23 mouse cellular contexts compared by ENCODE assay signal in the genomic region with DNA sequence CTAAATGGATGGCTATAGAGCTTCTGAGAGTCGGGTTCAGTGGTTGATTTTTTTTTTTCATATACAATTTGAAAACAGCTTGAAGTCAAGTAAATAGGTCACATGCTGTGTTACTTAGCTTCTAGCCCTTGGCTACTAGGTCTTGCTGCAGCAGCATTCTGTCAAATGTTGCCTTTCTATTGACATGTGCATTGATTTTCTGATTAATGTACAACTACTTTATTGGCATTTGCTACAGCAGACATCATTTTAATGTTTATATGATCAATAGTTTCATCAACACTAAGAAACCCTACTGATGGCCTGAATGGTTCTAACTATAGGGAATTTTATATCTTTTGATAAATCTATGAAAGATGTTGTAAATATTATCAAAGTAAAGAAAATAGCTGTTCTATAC.
DNase-seq lines count a peak whose midpoint lies in the region; ATAC-seq and TF ChIP-seq lines count a peak whose summit lies in the region.
"Had no signal": no experiment of that assay in that cellular context is flagged by ENCODE, and none has a peak within 500 bp of the region (broad histone marks: within the 10 kb centered on the region; RNA-seq: fewer than 3 reads in every experiment).

No protein-coding gene starts in this region.

- 18% methylated on average over 1 of the region's 1 CpGs for WGBS in liver, adult 2 months
- 50% methylated on average over 1 of the region's 1 CpGs for WGBS in liver, embryonic 16.5 days (ENCODE audit: insufficient replicate concordance)
- WGBS in liver, embryonic 12.5 days (ENCODE audit: insufficient replicate concordance): 63% methylated on average over 1 of the region's 1 CpGs
- 55% methylated on average over 1 of the region's 1 CpGs for WGBS in liver, postnatal 0 days (ENCODE audit: insufficient replicate concordance)
- WGBS in liver, embryonic 11.5 days: 69% methylated on average over 1 of the region's 1 CpGs

- H3K36me3 ChIP-seq in liver, adult 2 months (ENCODE audit: control insufficient read depth, insufficient read depth, low read length): no peaks in the 10 kb centered on the region
- no peaks in the 10 kb centered on the region for H3K36me3 ChIP-seq in liver, embryonic 16.5 days (ENCODE audit: control insufficient read depth, insufficient read depth)
- no peaks in the 10 kb centered on the region for H3K36me3 ChIP-seq in liver, embryonic 12.5 days
- no peaks in the 10 kb centered on the region for H3K36me3 ChIP-seq in liver, postnatal 0 days (replicated peaks; ENCODE audit: insufficient read depth, low read length)
- H3K36me3 ChIP-seq in liver, embryonic 11.5 days (ENCODE audit: control insufficient read depth, insufficient read depth, low read length): no peaks in the 10 kb centered on the region
- H3K36me3 ChIP-seq: G1E had no signal

- H3K79me2 ChIP-seq in liver, adult 2 months (ENCODE audit: control insufficient read depth, insufficient read depth, low read length): no peaks in the 10 kb centered on the region

- H3K9me3 ChIP-seq in liver, embryonic 16.5 days (replicated peaks; ENCODE audit: control insufficient read depth, low read length): no peaks in the 10 kb centered on the region
- H3K9me3 ChIP-seq in liver, embryonic 12.5 days (replicated peaks): no peaks in the 10 kb centered on the region
- H3K9me3 ChIP-seq in liver, postnatal 0 days (ENCODE audit: low read length): no peaks in the 10 kb centered on the region
- H3K9me3 ChIP-seq in liver, embryonic 11.5 days (ENCODE audit: control insufficient read depth, low read length): no peaks in the 10 kb centered on the region
- H3K9me3 ChIP-seq: G1E had no signal

- no peak overlapping the region for H3K4me3 ChIP-seq in liver, adult 2 months (ENCODE audit: insufficient read depth, low read depth, low read length)
- no peak overlapping the region for H3K4me3 ChIP-seq in liver, embryonic 16.5 days (ENCODE audit: low read depth, low read length)
- H3K4me3 ChIP-seq in liver, embryonic 12.5 days: no peak overlapping the region
- no peak overlapping the region for H3K4me3 ChIP-seq in liver, postnatal 0 days (ENCODE audit: low read depth, low read length)
- H3K4me3 ChIP-seq in liver, embryonic 11.5 days (ENCODE audit: low read depth, low read length): no peak overlapping the region

- no peak overlapping the region for H3K4me2 ChIP-seq in liver, embryonic 16.5 days (ENCODE audit: low read depth, low read length)
- H3K4me2 ChIP-seq in liver, embryonic 12.5 days: no peak overlapping the region
- H3K4me2 ChIP-seq in liver, postnatal 0 days (ENCODE audit: low read depth, low read length): 0 out of 2 replicates have a peak overlapping the region, but pooled peaks have one; percentile 9
- H3K4me2 ChIP-seq in liver, embryonic 11.5 days: no peak overlapping the region

- ATAC-seq in liver, embryonic 16.5 days (ENCODE audit: low read depth): peak; percentile 30; the same call in 1 of the 2 replicates
- ATAC-seq in liver, embryonic 12.5 days: no peak
- no peak for ATAC-seq in liver, postnatal 0 days
- ATAC-seq in liver, embryonic 11.5 days (replicated peaks; ENCODE audit: low FRiP score): no peak
- ATAC-seq: activated CD4-positive, CD25-positive, alpha-beta regulatory T cell, adult 4 months; CD4-positive, CD25-positive, alpha-beta regulatory T cell, adult 4 months; Patski had no signal

- DNase-seq in liver, adult 2 months (ENCODE audit: extremely low read depth, low read depth, low spot score): peak; percentile 95
- no peak for DNase-seq in liver
- no peak for DNase-seq in liver, postnatal 0 days
- DNase-seq in liver, embryonic 11.5 days (ENCODE audit: low spot score): no peak
- peak; percentile 11 for DNase-seq in brain, embryonic 14.5 days (ENCODE audit: low read depth)
- no peak for DNase-seq in layer of hippocampus, adult 11-12 months (ENCODE audit: low spot score)
- DNase-seq: adrenal gland, adult 2 months; adrenal gland, adult 8-10 months; adrenal gland, postnatal 10 days; adrenal gland, postnatal 14 days; adrenal gland, postnatal 25 days; adrenal gland, postnatal 36 days; B cell, adult 2 months; cerebellum, adult 11 months; cerebellum, adult 11-12 months; cerebellum, adult 18-20 months had no signal

- no peak for TF ChIP-seq CTCF in liver, adult 2 months (IDR thresholded peaks at IDR 0.05; ENCODE audit: low read depth, low read length)
- TF ChIP-seq CTCF in liver, postnatal 0 days (IDR thresholded peaks at IDR 0.05; ENCODE audit: low read depth): no peak
- no peak for TF ChIP-seq CTCF in brain, embryonic 14.5 days (IDR thresholded peaks at IDR 0.05; ENCODE audit: borderline replicate concordance, extremely low read depth, insufficient read depth, insufficient read length)

- H3K9ac ChIP-seq in liver, adult 2 months (ENCODE audit: low read depth, low read length): no peak overlapping the region
- H3K9ac ChIP-seq in liver, embryonic 16.5 days (ENCODE audit: low read depth, low read length): no peak overlapping the region
- H3K9ac ChIP-seq in liver, embryonic 12.5 days: no peak overlapping the region
- no peak overlapping the region for H3K9ac ChIP-seq in liver, postnatal 0 days (replicated peaks)
- H3K9ac ChIP-seq in liver, embryonic 11.5 days (ENCODE audit: low read depth, low read length): no peak overlapping the region

- peaks cover 3% of the 10 kb centered on the region; the same call in 1 of the 2 replicates for H3K4me1 ChIP-seq in liver, adult 2 months (ENCODE audit: control insufficient read depth, insufficient read depth, low read length)
- H3K4me1 ChIP-seq in liver, embryonic 16.5 days (ENCODE audit: control insufficient read depth, low read depth, low read length): no peaks in the 10 kb centered on the region
- H3K4me1 ChIP-seq in liver, embryonic 12.5 days: no peaks in the 10 kb centered on the region
- no peaks in the 10 kb centered on the region for H3K4me1 ChIP-seq in liver, postnatal 0 days (ENCODE audit: insufficient read depth)
- no peaks in the 10 kb centered on the region for H3K4me1 ChIP-seq in liver, embryonic 11.5 days (replicated peaks; ENCODE audit: control insufficient read depth, insufficient read depth, low read length)

- no peak for TF ChIP-seq EP300 in liver, postnatal 0 days (IDR thresholded peaks at IDR 0.05; ENCODE audit: low read depth)

- H3K27ac ChIP-seq in liver, adult 2 months (replicated peaks; ENCODE audit: insufficient read depth, low read depth, low read length): no peak overlapping the region
- H3K27ac ChIP-seq in liver, embryonic 16.5 days (ENCODE audit: low read length): no peak overlapping the region
- no peak overlapping the region for H3K27ac ChIP-seq in liver, embryonic 12.5 days
- H3K27ac ChIP-seq in liver, postnatal 0 days (ENCODE audit: low read depth): no peak overlapping the region
- no peak overlapping the region for H3K27ac ChIP-seq in liver, embryonic 11.5 days (ENCODE audit: low read depth, low read length)

- no peak for TF ChIP-seq POLR2A in liver, adult 2 months (IDR thresholded peaks at IDR 0.05; ENCODE audit: extremely low read depth, insufficient read depth, low read length)
- TF ChIP-seq POLR2A in brain, embryonic 14.5 days (IDR thresholded peaks at IDR 0.05; ENCODE audit: borderline replicate concordance, extremely low read depth, insufficient read depth, insufficient read length, poor library complexity, severe bottlenecking): no peak

- H3K27me3 ChIP-seq in liver, adult 2 months (ENCODE audit: control insufficient read depth, insufficient read depth, low read length): no peaks in the 10 kb centered on the region
- no peaks in the 10 kb centered on the region for H3K27me3 ChIP-seq in liver, embryonic 16.5 days (ENCODE audit: control insufficient read depth, insufficient read depth, low read depth, low read length)
- H3K27me3 ChIP-seq in liver, embryonic 12.5 days (replicated peaks): no peaks in the 10 kb centered on the region
- H3K27me3 ChIP-seq in liver, postnatal 0 days (ENCODE audit: insufficient read depth, low read length): no peaks in the 10 kb centered on the region
- H3K27me3 ChIP-seq in liver, embryonic 11.5 days (replicated peaks; ENCODE audit: control insufficient read depth, insufficient read depth, low read length): no peaks in the 10 kb centered on the region
- H3K27me3 ChIP-seq: CH12.LX, Patski had no signal

Comparison
In these comparisons a context has a peak if more than half of its experiments do, and no peak if none do; other contexts are left out.
1. DNase-seq: peak in liver, adult 2 months (single experiment) and brain, embryonic 14.5 days (single experiment); none in liver (single experiment), liver, postnatal 0 days (single experiment), liver, embryonic 11.5 days (single experiment) and layer of hippocampus, adult 11-12 months (single experiment).